Mouse (Mus musculus): ENCODE results near the gene Smarcd2.
"Not testable (repeated sequence)": the region's sequence is repeated elsewhere in the genome, so short reads cannot be mapped to it uniquely, and the experiment has no call there.

Gene Smarcd2

GRCm38 (mm10) chr11:106246834-106247233 is 25.9 kb downstream of the Smarcd2 start:
- peak; percentile 28 for DNase-seq (ENCODE audit: low read depth, low spot score)

GRCm38 (mm10) chr11:106233978-106234377 is 38.8 kb downstream of the Smarcd2 start:
- not testable (repeated sequence) for DNase-seq (ENCODE audit: low read depth, low spot score)

GRCm38 (mm10) chr11:106220603-106221002 is 52.2 kb downstream of the Smarcd2 start:
- no peak for DNase-seq (ENCODE audit: low read depth, low spot score)

DNA sequence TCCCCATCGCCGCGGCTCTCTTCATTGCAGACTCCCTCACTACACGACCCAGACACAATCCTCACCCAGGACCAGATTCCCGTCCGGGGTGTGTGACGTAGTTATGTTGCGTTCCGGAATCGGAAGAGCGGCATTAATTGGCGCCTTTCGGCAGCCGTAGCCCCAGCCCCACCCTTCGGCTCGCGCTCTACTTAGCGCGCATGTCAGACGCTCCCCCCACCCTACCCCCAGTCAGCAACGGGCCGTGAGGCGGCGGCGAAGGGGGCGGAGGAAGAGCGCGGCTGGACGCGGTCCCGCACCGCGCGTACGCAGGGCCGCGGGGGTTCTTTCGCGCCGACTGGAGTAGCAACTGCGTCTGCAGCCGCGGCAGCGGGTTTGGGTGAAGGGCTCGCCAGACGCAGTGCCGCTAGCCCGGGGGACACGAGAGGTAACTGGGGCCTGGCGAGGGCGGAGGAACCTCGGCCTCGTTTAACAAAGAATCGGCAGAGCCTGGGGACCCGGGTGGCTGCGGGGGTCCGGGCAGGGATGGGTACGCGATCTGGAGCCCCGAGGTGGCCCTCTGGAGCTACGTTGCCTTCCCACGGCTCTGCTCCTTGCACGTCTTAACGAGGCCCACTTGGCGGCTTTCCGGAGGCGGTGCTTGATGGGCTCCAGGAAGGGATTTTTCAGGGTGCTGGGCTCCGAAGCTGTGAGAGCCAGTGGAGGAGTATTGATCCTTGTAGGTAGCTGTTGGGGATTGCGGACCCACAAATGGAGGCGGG is 55.9 kb downstream of the Smarcd2 start, which contains the start of gene Ddx42:
Ddx42 (plus strand) TSS at position 197 of the 761 bp plus-strand sequence.
- DNase-seq (ENCODE audit: low read depth, low spot score) = peak; percentile 97

DNA sequence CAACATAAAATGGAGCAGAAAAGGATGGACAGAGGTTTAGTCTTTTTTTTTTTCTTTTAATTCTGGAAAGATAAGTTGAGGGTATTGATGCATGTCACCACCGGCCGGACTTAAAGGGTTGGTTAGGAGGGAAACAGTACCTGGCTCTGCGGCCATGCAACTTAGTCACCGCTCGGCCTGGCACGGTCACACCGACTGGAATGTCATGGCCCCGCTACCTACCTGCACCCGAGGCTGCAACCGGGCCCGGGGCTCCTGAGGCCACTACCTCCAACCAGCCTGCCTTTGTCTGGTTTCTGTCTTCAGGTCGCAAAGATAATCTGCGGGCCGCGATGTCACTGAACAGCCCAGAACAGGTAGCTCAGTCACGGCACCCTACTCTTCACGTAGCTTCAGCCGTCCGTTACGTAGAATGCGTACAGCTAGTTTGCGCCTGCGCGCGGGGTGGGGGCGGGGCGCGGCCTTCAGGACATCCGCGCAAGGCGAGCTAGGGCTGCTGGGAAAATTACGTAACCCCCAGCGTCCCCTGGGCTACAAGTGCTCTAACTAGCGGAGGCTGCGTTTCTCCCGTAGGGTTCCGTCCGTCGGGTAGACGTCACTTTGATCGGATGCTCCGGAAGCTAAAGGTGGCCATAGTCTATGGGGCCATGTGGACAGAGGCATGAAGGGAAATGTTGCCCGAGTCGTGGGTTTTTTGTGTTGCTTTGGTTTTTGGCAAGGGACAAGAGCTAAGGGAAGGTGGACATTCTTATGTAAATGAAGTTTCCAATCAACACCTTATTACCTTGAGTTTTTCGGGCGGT is 56.6 kb downstream of the Smarcd2 start, which contains the start of gene Ccdc47:
Ccdc47 (minus strand) TSS at position 418 of the 803 bp plus-strand sequence.
- DNase-seq (ENCODE audit: low read depth, low spot score) = peak; percentile 98

GRCm38 (mm10) chr11:106215450-106215859 is 57.3 kb downstream of the Smarcd2 start:
- DNase-seq (ENCODE audit: low read depth, low spot score) = no peak

DNA sequence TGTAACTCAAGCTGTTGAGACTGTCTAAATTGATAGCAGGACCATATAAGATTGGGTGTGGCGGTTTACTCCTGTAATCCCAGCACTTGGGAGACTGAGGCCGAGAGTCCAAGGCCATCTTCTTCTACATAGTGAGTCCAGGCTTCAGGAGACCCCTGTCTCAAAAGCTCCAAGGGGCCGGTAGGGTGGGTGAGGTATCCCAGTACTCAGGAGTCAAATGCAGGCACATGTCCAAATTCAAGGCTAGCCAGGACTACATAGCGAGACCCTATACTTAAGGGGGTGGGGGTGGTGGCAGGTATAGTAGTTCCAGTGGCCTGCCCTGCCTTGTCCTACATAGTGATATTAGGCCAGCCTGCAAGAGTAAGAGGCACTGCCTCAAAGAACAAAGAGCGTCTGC is 57.9 kb downstream of the Smarcd2 start:
- DNase-seq (ENCODE audit: low read depth, low spot score) = no peak

All from forelimb bud, embryonic 11.5 days (tissue).